Mouse (Mus musculus): Measurements from ENCODE around the gene Zfp628.

- 0 out of 2 replicates have a peak, but pooled peaks have one; percentile 0 for TF ChIP-seq CTCF (IDR thresholded peaks at IDR 0.05)
- TF ChIP-seq EP300 (IDR thresholded peaks at IDR 0.05): peak; percentile 38; the same call in 1 of the 2 replicates
These were observed at the start of gene Zfp628 for GRCm38 (mm10) chr7:4915007-4915665.

All from lung, postnatal 0 days (tissue).